Mouse (Mus musculus) bone marrow macrophage, adult 2 months (primary cell): ENCODE measurements around the gene Actl6b.
"Not testable (repeated sequence)": the region's sequence is repeated elsewhere in the genome, so short reads cannot be mapped to it uniquely, and the experiment has no call there.

Experiments used
- CTCF ChIP-seq: IDR thresholded peaks from 2 replicates; pipeline ENCODE4 v1.5.1; 2012; ENCODE audit warnings: low read depth, mild to moderate bottlenecking, low read length, moderate library complexity
- POLR2A ChIP-seq: IDR thresholded peaks from 2 replicates; pipeline ENCODE4 v1.6.1; 2012; ENCODE audit warnings: mild to moderate bottlenecking, low read depth, low read length, borderline replicate concordance

- TF ChIP-seq CTCF, POLR2A: not testable (repeated sequence)
Observed at GRCm38 (mm10) chr5:137614921-137615320, 61.6 kb downstream of the Actl6b start.
